Mouse (Mus musculus) retina, postnatal 1 day (tissue): ENCODE data around the gene Tmem106c.

Experiments
- DNase-seq: peaks from one replicate; pipeline ENCODE4 v3.0.0-alpha.2; 2012

Gene Tmem106c

DNA sequence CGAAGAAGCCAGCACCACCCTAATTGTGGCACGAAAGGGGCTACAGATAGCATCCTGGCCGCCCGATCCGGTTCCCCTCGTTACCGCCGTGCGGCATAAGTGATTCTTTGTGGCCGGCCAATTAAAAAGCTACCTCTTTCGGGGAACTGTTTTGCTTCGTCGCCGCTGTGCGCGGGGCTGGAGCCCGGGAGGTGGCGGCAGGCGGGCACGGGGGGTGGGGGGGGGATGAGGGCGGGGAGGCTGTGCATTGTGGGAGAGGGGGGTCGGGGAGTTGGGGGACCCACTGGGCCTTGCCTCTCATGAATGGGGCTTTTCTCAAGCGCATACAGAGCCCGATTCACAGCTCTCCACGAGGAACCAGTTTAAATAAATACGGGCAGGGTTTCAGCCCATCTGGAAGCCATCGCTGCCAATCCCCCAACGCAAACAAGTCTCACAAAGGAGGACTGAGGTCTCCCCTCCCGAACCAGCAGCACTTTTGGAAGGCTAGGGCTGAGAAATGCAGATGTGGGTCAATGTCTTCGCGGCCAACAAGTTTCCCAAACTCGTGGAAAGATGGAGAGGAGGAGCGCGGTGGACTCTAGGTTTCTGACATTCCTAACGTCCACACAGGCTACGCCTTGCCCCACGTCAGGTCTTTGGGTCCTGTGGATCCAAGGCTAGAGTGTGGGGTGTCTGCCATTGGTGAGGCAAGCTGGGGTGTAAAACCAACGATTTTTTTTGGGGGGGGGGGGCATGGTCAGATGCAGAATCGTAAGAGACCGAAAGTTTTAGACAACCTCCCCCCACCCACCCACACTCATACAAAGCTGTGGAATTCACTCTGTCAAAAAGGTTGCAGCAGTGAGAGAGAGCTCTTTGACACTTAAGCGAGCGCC is 38.4 kb downstream of the Tmem106c start:
- peak; percentile 85 for DNase-seq

DNA sequence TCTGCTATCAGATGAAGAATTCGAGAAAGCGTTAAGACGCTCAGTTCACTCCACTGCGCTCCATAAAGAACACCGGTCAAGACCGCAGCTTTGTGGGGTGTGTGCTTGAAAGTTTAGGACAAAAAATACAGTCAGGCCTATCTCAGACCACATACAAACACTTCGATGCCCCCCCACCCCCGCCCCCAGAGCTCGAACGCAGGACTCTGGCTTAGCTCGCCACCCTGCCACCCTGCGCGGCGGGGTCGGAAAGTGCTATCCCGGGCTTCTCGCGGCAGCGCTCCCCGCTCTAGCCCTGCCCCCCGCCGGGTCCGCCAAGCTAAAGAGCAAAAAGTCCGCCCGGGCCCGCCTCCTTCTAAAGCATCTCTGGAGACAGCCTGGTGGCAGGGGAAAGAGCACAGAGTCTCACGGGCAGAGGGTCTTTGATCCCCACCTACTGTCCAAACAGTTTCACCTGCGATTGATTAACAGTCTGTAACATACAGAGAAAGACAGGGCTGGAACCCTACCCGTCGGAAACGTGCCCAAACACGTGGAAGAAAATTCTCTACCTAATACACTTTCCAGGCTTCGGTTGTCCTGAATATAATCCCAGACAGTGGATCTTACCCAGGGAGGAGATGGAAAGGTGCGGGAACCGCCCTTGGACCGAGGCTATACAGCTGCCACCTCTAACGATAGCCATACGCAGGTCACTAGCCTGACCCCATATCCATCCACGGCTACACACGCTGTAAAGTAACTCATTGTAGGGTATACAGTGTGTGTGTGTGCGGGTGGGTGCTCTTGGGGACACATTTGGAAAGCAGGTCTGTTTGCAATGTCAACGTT is 39.2 kb downstream of the Tmem106c start:
- peak; percentile 63 for DNase-seq

DNA sequence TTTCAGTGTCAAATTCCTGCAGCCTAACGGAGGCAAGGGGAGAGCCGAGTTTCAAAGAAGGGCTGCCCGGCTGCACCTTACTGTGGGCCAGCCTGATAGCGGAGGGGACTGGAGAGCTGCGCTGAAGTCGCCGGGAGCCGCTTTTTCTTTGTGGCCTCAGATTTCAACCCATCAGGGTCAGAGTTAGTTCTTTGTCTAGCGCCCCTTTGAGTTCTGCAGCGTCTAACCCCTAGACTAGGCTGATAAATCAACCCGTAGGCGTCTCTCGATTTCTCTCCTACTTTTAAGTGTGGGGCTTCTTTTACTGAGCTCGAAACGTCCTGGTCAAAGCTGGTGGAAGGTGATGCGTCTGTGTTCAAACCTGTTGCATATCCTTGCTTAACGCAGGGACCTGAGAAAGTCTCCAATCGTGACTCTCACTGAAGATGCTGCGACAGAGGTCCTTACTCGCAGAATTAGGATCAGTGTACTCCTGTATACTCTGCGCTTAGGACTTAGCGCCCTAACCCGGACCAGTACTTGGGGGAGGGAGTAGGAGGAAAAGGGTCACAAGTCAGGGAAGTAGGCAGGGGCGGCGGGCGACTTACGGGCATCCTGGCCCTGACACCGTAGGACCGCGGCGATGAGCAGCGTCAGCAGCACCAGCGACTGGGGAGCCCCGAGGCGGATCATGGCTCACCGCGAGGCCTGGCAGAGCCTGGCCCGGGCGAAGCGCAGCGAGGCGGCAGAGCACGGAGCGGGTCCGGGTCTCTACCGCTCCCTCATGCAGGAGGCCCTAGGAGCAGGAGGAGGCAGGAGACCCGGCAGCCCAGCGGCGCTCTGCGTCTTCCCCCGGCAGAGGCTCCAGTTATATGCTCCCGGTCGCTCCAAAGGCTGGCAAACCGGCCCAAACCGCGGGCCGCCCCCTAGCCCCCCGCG is 40.1 kb downstream of the Tmem106c start, which contains the start of gene Col2a1:
TSS of gene Col2a1 (minus strand) at position 874 of the 918 bp plus-strand sequence.
- peak; percentile 83 for DNase-seq

DNA sequence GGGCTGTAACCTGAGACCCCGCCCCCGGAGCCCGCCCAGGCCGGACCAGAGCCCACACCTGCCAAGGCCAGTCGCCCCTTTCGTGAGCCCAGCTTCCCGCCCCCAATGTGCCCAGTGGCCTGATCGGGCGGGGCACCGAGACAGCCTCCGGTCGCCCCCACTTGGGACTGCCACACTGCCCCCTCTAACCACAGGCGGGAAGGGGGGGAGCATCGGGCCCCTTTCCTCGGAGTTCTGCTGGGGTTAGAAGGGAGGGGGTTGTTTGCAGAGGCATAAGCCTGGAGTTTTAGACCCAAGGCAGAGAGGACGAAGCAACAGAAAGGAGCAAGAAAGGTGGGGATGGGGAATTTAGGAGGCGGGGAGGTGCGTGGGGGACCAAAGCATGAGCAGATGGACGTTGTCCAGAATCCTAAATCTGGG is 40.8 kb downstream of the Tmem106c start:
- DNase-seq: no peak

DNA sequence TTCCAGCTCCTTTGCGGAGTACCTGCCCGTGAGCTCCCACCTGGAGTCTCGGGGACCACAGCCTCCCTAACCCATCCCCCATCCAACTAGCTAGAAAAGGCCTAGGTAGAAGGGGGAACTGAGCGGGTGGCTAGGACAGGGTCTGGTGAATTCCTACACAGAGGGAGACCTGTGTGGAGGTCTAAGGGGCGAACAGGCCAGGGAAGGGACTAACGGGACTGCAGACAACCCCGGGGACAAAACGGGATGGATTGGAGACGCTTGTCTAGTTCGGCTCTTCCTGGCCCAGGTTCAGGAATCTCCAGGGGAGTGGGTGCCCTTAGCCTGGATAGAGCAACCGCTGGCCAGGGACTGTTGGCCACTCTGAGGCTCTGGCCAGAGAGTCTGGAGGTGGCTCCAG is 41.2 kb downstream of the Tmem106c start:
- DNase-seq: no peak

DNA sequence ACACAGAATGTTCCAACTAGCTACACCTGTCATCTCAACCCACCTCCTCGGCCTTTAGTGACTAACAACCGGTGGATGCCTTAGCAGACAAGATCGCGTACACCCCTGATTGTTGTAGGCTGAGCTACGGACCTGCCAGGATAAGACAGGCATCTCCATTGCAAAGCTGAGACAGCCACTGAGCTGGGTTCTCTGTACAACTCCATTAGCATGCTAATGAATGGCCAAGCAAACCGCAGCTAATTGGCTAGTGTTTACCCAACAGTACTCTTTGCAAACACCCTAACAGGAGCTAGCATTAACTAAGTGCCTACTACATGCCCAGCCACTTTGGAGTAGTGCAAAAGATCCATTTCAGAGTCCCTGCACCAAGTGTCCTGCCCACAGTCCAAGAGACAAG is 48.8 kb downstream of the Tmem106c start:
- no peak for DNase-seq

DNA sequence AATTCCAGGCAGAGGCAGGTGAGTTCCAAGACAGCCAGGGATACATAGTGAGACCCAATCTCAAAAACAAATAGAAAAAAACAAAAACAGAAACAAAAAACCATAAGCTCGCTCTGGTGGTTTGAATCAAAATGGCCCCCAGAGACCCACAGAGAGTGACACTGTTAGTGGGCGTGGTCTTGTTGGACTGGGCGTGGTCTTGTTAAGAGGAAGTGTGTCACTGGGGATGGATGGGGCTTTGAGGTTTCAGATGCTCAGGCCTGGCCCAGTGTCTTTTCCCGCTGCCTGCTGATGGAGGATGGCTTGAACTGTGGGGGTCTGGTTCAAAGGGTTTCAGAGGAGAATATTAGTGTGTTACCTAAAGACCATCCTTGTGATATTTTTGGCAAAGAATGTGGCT is 53.9 kb downstream of the Tmem106c start:
- DNase-seq: no peak

DNA sequence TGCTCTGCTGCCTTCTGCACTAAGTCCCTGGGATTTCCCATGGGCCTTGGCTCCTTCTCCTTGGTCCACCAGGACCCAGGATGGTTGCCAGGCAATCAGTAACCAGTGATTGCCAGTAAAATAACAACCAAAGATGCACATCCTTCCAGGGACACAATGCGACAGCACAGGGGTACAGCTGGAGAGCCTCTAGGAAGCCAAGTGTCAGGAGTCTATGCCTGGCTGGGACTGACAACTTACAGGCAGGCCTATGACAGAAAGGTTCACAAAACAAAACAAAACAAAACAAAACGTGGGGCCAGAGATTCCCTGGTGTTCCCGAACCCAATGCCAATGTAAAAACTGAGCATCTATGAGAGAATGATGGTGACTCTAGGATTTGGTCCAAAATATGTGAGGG is 55.0 kb downstream of the Tmem106c start:
- DNase-seq: no peak
